Mouse (Mus musculus): ENCODE measurements around the gene Tmem207. TPM values are rescaled to one million over a fixed set of nuclear protein-coding genes. Genes with fewer than 3 reads are reported as not detected.

The Tmem207 gene
- total RNA-seq, 2 experiments from 2014 or later: not detected

DNA sequence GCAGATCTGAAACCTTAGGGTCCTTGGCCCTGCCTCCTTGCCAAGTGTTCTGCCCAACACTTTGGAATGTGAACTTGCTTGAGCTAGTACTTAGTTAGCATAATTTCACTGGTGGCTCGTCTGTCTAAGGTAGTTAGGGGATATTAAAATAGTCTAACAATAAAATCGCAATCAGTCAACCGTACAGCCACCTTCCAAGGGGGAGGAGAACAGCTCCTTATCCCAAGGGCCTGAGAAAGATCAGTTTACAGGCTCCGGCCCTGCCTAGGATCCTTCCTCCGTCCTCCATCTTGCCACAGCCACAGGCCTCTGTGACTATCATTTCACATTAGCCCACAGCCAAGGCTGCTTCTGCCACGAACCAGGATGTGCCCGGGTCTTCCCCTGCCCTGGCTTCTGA, 63.7 kb downstream of the Tmem207 start, which contains the start of gene Cldn16:
TSS of gene Cldn16 (plus strand) at position 301 of the 400 bp plus-strand sequence.
- ATAC-seq (ENCODE audit: poor library complexity, severe bottlenecking): no peak

DNA sequence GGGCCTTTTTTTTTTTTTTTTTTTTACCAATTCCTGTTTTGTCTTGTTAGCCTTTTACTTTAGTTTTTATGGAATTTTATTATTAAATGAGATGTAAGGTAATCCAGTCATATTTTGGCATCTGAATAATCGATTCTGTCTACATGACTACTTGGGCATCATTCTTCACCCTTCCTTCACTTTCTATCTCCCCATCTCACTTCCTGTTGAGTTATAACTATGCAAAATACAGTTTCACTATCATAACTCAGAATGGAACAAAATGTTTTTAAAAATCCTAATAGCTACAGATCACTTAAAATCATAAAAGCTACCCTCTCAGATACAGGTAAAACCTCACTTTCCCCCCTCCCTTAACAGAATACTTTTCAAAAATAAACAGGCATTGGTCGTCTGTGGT, 70.4 kb downstream of the Tmem207 start:
- ATAC-seq (ENCODE audit: poor library complexity, severe bottlenecking): no peak

DNA sequence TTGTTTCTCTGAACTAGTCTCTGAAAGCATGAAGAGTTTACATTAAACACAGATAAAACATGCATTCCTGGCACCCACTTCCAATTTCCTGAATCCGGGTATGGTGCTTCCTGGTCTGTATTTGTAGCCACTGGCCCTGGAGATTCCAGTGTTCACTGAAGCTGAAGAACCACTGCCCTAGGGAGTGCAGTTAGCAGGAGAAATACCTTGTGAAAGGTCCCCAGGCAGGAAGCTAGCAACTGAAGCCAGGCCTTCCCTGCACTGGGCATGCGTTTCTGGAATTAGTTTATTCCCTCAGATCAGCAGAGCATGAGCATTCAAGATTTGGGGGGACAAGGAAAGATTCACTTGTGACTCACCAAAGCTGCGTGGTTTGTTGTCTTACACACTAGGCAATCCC, 72.4 kb downstream of the Tmem207 start:
- ATAC-seq (ENCODE audit: poor library complexity, severe bottlenecking): no peak

Other genes with a start within 250 kb of the Tmem207 start
- gene Cldn1, start 154.9 kb downstream of the Tmem207 start, total RNA-seq (2015): 5.7 and 7.0 TPM in 2 replicates
- 3.1 and 6.4 TPM in 2 replicates for gene Cldn1, start 154.9 kb downstream of the Tmem207 start, total RNA-seq (2017)
- not detected in 2 replicates for gene Cldn16, start 63.6 kb downstream of the Tmem207 start, total RNA-seq (2015)
- not detected in 2 replicates for gene Cldn16, start 63.6 kb downstream of the Tmem207 start, total RNA-seq (2017)
- gene Il1rap, start 54.9 kb upstream of the Tmem207 start, total RNA-seq (2015): 15.3 and 15.8 TPM in 2 replicates
- gene Il1rap, start 54.9 kb upstream of the Tmem207 start, total RNA-seq (2017): 8.8 and 10.3 TPM in 2 replicates

All from megakaryocyte, adult 5-6 weeks (primary cell).